Mouse (Mus musculus) lung, postnatal 14 days (tissue): ENCODE data around the gene Creb5.
"Not testable (repeated sequence)": the region's sequence is repeated elsewhere in the genome, so short reads cannot be mapped to it uniquely, and the experiment has no call there.

Experiments used
- DNase-seq: peaks from one replicate; pipeline ENCODE4 v3.0.0; 2021

Gene Creb5

GRCm38 (mm10) chr6:53337398-53337797 is 50.3 kb downstream of the Creb5 start:
- peak; percentile 4 for DNase-seq

- no peak for DNase-seq
Measured at GRCm38 (mm10) chr6:53352311-53352960, 65.4 kb downstream of the Creb5 start.

GRCm38 (mm10) chr6:53356328-53356727 is 69.3 kb downstream of the Creb5 start:
- DNase-seq = no peak

GRCm38 (mm10) chr6:53363535-53363934 is 76.5 kb downstream of the Creb5 start:
- DNase-seq = no peak

- DNase-seq = no peak
Measured at GRCm38 (mm10) chr6:53363981-53364391, 76.9 kb downstream of the Creb5 start.

GRCm38 (mm10) chr6:53369147-53369546 is 82.1 kb downstream of the Creb5 start:
- no peak for DNase-seq

- DNase-seq = peak; percentile 26
Measured at GRCm38 (mm10) chr6:53369928-53370327, 82.9 kb downstream of the Creb5 start.

- no peak for DNase-seq
Measured at GRCm38 (mm10) chr6:53371962-53372361, 84.9 kb downstream of the Creb5 start.

- no peak for DNase-seq
Measured at GRCm38 (mm10) chr6:53374315-53374941, 87.4 kb downstream of the Creb5 start.

GRCm38 (mm10) chr6:53389277-53389676 is 102.2 kb downstream of the Creb5 start:
- DNase-seq = no peak

- DNase-seq = peak; percentile 45
Measured at GRCm38 (mm10) chr6:53390413-53390812, 103.3 kb downstream of the Creb5 start.

- DNase-seq = no peak
Measured at GRCm38 (mm10) chr6:53394026-53394425, 107.0 kb downstream of the Creb5 start.

- no peak for DNase-seq
Measured at GRCm38 (mm10) chr6:53395208-53395607, 108.1 kb downstream of the Creb5 start.

GRCm38 (mm10) chr6:53396421-53396820 is 109.4 kb downstream of the Creb5 start:
- DNase-seq = no peak

- DNase-seq = no peak
Measured at GRCm38 (mm10) chr6:53397797-53398196, 110.7 kb downstream of the Creb5 start.

- DNase-seq = no peak
Measured at GRCm38 (mm10) chr6:53398297-53399140, 111.4 kb downstream of the Creb5 start.

- no peak for DNase-seq
Measured at GRCm38 (mm10) chr6:53401364-53401763, 114.3 kb downstream of the Creb5 start.

- DNase-seq = not testable (repeated sequence)
Measured at GRCm38 (mm10) chr6:53402551-53402950, 115.5 kb downstream of the Creb5 start.

- no peak for DNase-seq
Measured at GRCm38 (mm10) chr6:53409183-53409582, 122.1 kb downstream of the Creb5 start.

GRCm38 (mm10) chr6:53421345-53421744 is 134.3 kb downstream of the Creb5 start:
- DNase-seq = no peak

- no peak for DNase-seq
Measured at GRCm38 (mm10) chr6:53429368-53429767, 142.3 kb downstream of the Creb5 start.

- DNase-seq = no peak
Measured at GRCm38 (mm10) chr6:53429891-53430290, 142.8 kb downstream of the Creb5 start.

GRCm38 (mm10) chr6:53445862-53446460 is 158.9 kb downstream of the Creb5 start:
- DNase-seq = no peak
